Mouse (Mus musculus): ENCODE measurements around the gene Ipo11.
A peak's percentile ranks its signal among the peaks of the same experiment; 100 is the strongest.

Ipo11 gene

GRCm38 (mm10) chr13:106904637-106905036 is 32.1 kb downstream of the Ipo11 start:
- DNase-seq (ENCODE audit: low spot score), result no peak

- peak; percentile 11 for DNase-seq (ENCODE audit: low spot score)
Observed at GRCm38 (mm10) chr13:106894284-106894683, 42.5 kb downstream of the Ipo11 start.

- DNase-seq (ENCODE audit: low spot score), result no peak
Observed at GRCm38 (mm10) chr13:106893701-106894100, 43.1 kb downstream of the Ipo11 start.

- no peak for DNase-seq (ENCODE audit: low spot score)
Observed at GRCm38 (mm10) chr13:106893196-106893595, 43.6 kb downstream of the Ipo11 start.

GRCm38 (mm10) chr13:106887364-106887763 is 49.4 kb downstream of the Ipo11 start:
- DNase-seq (ENCODE audit: low spot score), result no peak

GRCm38 (mm10) chr13:106884249-106884648 is 52.5 kb downstream of the Ipo11 start:
- no peak for DNase-seq (ENCODE audit: low spot score)

- peak; percentile 31 for DNase-seq (ENCODE audit: low spot score)
Observed at GRCm38 (mm10) chr13:106876278-106876677, 60.5 kb downstream of the Ipo11 start.

- peak; percentile 2 for DNase-seq (ENCODE audit: low spot score)
Observed at GRCm38 (mm10) chr13:106865547-106865946, 71.2 kb downstream of the Ipo11 start.

GRCm38 (mm10) chr13:106858779-106859178 is 78.0 kb downstream of the Ipo11 start:
- DNase-seq (ENCODE audit: low spot score), result no peak

- no peak for DNase-seq (ENCODE audit: low spot score)
Observed at GRCm38 (mm10) chr13:106856556-106856955, 80.2 kb downstream of the Ipo11 start.

GRCm38 (mm10) chr13:106847534-106847933 is 89.2 kb downstream of the Ipo11 start:
- DNase-seq (ENCODE audit: low spot score), result no peak

GRCm38 (mm10) chr13:106844928-106845327 is 91.8 kb downstream of the Ipo11 start:
- DNase-seq (ENCODE audit: low spot score), result no peak

GRCm38 (mm10) chr13:106842542-106842941 is 94.2 kb downstream of the Ipo11 start:
- no peak for DNase-seq (ENCODE audit: low spot score)

GRCm38 (mm10) chr13:106838778-106839177 is 98.0 kb downstream of the Ipo11 start:
- no peak for DNase-seq (ENCODE audit: low spot score)

- DNase-seq (ENCODE audit: low spot score), result no peak
Observed at GRCm38 (mm10) chr13:106836527-106836879, 100.3 kb downstream of the Ipo11 start.

- DNase-seq (ENCODE audit: low spot score), result no peak
Observed at GRCm38 (mm10) chr13:106835844-106836526, 100.8 kb downstream of the Ipo11 start.

- DNase-seq (ENCODE audit: low spot score), result no peak
Observed at GRCm38 (mm10) chr13:106830029-106830428, 106.7 kb downstream of the Ipo11 start.

- DNase-seq (ENCODE audit: low spot score), result no peak
Observed at GRCm38 (mm10) chr13:106829327-106829997, 107.3 kb downstream of the Ipo11 start.

GRCm38 (mm10) chr13:106825618-106826017 is 111.1 kb downstream of the Ipo11 start:
- DNase-seq (ENCODE audit: low spot score), result no peak

GRCm38 (mm10) chr13:106823875-106824191 is 112.9 kb downstream of the Ipo11 start:
- no peak for DNase-seq (ENCODE audit: low spot score)

- no peak for DNase-seq (ENCODE audit: low spot score)
Observed at GRCm38 (mm10) chr13:106823121-106823874, 113.5 kb downstream of the Ipo11 start.

- no peak for DNase-seq (ENCODE audit: low spot score)
Observed at GRCm38 (mm10) chr13:106820149-106820548, 116.6 kb downstream of the Ipo11 start.

- no peak for DNase-seq (ENCODE audit: low spot score)
Observed at GRCm38 (mm10) chr13:106819749-106820148, 117.0 kb downstream of the Ipo11 start.
